Mouse (Mus musculus): ENCODE results near the gene Get4. TPM values are rescaled to one million over a fixed set of nuclear protein-coding genes. Genes with fewer than 3 reads are reported as not detected.

Get4 gene
- polyA plus RNA-seq, 1 experiment from 2014 or later: 159 TPM

GRCm38 (mm10) chr5:139291811-139292560, 39.9 kb downstream of the Get4 start:
- no peak overlapping the region for H3K27ac ChIP-seq (replicated peaks; ENCODE audit: low read depth, low read length)
- DNase-seq (ENCODE audit: low spot score) (no peak), ATAC-seq (ENCODE audit: insufficient number of reproducible peaks, low FRiP score, low TSS enrichment, low read depth) (no peak)
- no peak overlapping the region for H3K4me3 ChIP-seq (ENCODE audit: low read depth, low read length)
- 73% methylated on average over 6 of the region's 6 CpGs for WGBS
- no peaks in the 10 kb centered on the region for H3K4me1 ChIP-seq (ENCODE audit: control insufficient read depth, insufficient read depth, low read length)
- no peaks in the 10 kb centered on the region for H3K36me3 ChIP-seq (ENCODE audit: control insufficient read depth, insufficient read depth, low read length)
- H3K4me2 ChIP-seq (ENCODE audit: low read depth, severe bottlenecking): no peak overlapping the region
- H3K27me3 ChIP-seq (ENCODE audit: control insufficient read depth, insufficient read depth, low read length): no peaks in the 10 kb centered on the region
- H3K9me3 ChIP-seq (ENCODE audit: control insufficient read depth, low read length): no peaks in the 10 kb centered on the region
- H3K9ac ChIP-seq (ENCODE audit: low read length): no peak overlapping the region

- Histone ChIP-seq H3K27ac (replicated peaks; ENCODE audit: low read depth, low read length) (no peak overlapping the region), H3K27me3 (ENCODE audit: control insufficient read depth, insufficient read depth, low read length) (no peaks in the 10 kb centered on the region), H3K4me1 (ENCODE audit: control insufficient read depth, insufficient read depth, low read length) (no peaks in the 10 kb centered on the region), H3K36me3 (ENCODE audit: control insufficient read depth, insufficient read depth, low read length) (no peaks in the 10 kb centered on the region), H3K4me3 (ENCODE audit: low read depth, low read length) (no peak overlapping the region), H3K9ac (ENCODE audit: low read length) (no peak overlapping the region), H3K9me3 (ENCODE audit: control insufficient read depth, low read length) (no peaks in the 10 kb centered on the region), H3K4me2 (ENCODE audit: low read depth, severe bottlenecking) (no peak overlapping the region)
- DNase-seq (ENCODE audit: low spot score): no peak
- no peak for ATAC-seq (ENCODE audit: insufficient number of reproducible peaks, low FRiP score, low TSS enrichment, low read depth)
- WGBS: 80% methylated on average over 2 of the region's 2 CpGs
Observed at GRCm38 (mm10) chr5:139294089-139294488, 42.0 kb downstream of the Get4 start.

DNA sequence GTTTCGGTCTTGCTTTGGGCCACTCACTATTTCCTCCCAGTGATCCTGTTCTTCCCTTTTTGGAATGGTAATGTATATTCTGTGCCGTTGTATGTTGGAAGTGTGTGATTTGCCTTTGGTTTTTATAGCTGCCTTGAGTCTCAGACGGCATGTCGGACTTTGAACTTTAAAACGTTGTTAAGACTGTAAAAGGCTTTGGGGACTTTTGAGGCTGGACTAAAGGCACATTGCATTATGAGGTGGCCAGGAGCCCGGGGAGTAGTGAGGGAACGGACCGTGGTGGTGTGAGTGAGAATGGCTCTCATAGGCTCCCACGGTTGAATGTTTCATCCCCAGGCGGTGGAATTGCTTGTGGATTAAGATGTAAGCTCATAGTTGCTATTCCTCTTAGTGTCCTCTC, 45.0 kb downstream of the Get4 start:
- WGBS: 85% methylated on average over 10 of the region's 10 CpGs
- no peaks in the 10 kb centered on the region for H3K4me1 ChIP-seq (ENCODE audit: control insufficient read depth, insufficient read depth, low read length)
- H3K4me2 ChIP-seq (ENCODE audit: low read depth, severe bottlenecking): no peak overlapping the region
- H3K9me3 ChIP-seq (ENCODE audit: control insufficient read depth, low read length): no peaks in the 10 kb centered on the region
- ATAC-seq (ENCODE audit: insufficient number of reproducible peaks, low FRiP score, low TSS enrichment, low read depth) (no peak), DNase-seq (ENCODE audit: low spot score) (no peak)
- H3K9ac ChIP-seq (ENCODE audit: low read length): no peak overlapping the region
- no peaks in the 10 kb centered on the region for H3K27me3 ChIP-seq (ENCODE audit: control insufficient read depth, insufficient read depth, low read length)
- no peak overlapping the region for H3K4me3 ChIP-seq (ENCODE audit: low read depth, low read length)
- no peaks in the 10 kb centered on the region for H3K36me3 ChIP-seq (ENCODE audit: control insufficient read depth, insufficient read depth, low read length)
- no peak overlapping the region for H3K27ac ChIP-seq (replicated peaks; ENCODE audit: low read depth, low read length)

- WGBS: 88% methylated on average over 5 of the region's 5 CpGs
- Histone ChIP-seq H3K27me3 (ENCODE audit: control insufficient read depth, insufficient read depth, low read length) (no peaks in the 10 kb centered on the region), H3K4me3 (ENCODE audit: low read depth, low read length) (no peak overlapping the region), H3K36me3 (ENCODE audit: control insufficient read depth, insufficient read depth, low read length) (no peaks in the 10 kb centered on the region), H3K27ac (replicated peaks; ENCODE audit: low read depth, low read length) (no peak overlapping the region), H3K4me1 (ENCODE audit: control insufficient read depth, insufficient read depth, low read length) (no peaks in the 10 kb centered on the region), H3K9me3 (ENCODE audit: control insufficient read depth, low read length) (no peaks in the 10 kb centered on the region), H3K9ac (ENCODE audit: low read length) (no peak overlapping the region), H3K4me2 (ENCODE audit: low read depth, severe bottlenecking) (no peak overlapping the region)
- DNase-seq (ENCODE audit: low spot score): no peak
- ATAC-seq (ENCODE audit: insufficient number of reproducible peaks, low FRiP score, low TSS enrichment, low read depth): no peak
Observed at GRCm38 (mm10) chr5:139297745-139298144, 45.6 kb downstream of the Get4 start.

- no peaks in the 10 kb centered on the region for H3K27me3 ChIP-seq (ENCODE audit: control insufficient read depth, insufficient read depth, low read length)
- no peaks in the 10 kb centered on the region for H3K9me3 ChIP-seq (ENCODE audit: control insufficient read depth, low read length)
- H3K4me3 ChIP-seq (ENCODE audit: low read depth, low read length): no peak overlapping the region
- no peak overlapping the region for H3K4me2 ChIP-seq (ENCODE audit: low read depth, severe bottlenecking)
- no peak overlapping the region for H3K27ac ChIP-seq (replicated peaks; ENCODE audit: low read depth, low read length)
- no peak for DNase-seq (ENCODE audit: low spot score)
- no peaks in the 10 kb centered on the region for H3K4me1 ChIP-seq (ENCODE audit: control insufficient read depth, insufficient read depth, low read length)
- H3K9ac ChIP-seq (ENCODE audit: low read length): no peak overlapping the region
- WGBS: 86% methylated on average over 6 of the region's 6 CpGs
- H3K36me3 ChIP-seq (ENCODE audit: control insufficient read depth, insufficient read depth, low read length): no peaks in the 10 kb centered on the region
- ATAC-seq (ENCODE audit: insufficient number of reproducible peaks, low FRiP score, low TSS enrichment, low read depth): no peak
Observed at GRCm38 (mm10) chr5:139302101-139302500, 50.0 kb downstream of the Get4 start.

DNA sequence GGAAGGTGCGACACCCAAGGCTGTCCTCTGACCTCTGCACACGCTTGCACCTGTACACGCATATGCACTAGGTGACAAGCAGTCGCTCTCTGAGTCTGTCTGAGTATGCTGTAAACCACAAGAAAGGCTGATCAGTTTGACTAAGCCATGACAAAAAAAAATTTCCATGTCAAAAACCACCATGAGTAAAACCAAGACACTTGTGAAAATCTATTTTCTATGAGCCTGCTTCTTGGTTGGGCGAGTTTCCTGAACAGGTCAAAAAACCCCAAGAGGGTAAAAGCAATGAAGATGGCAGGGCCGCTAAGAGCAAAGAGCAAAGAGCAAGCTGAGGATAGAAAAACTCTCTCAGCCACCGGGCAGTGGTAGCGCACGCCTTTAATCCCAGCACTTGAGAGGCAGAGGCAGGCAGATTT, 51.5 kb downstream of the Get4 start:
- no peak overlapping the region for H3K4me3 ChIP-seq (ENCODE audit: low read depth, low read length)
- H3K9ac ChIP-seq (ENCODE audit: low read length): no peak overlapping the region
- H3K36me3 ChIP-seq (ENCODE audit: control insufficient read depth, insufficient read depth, low read length): no peaks in the 10 kb centered on the region; the same call in 1 of the 2 replicates
- H3K27ac ChIP-seq (replicated peaks; ENCODE audit: low read depth, low read length): no peak overlapping the region
- no peaks in the 10 kb centered on the region for H3K4me1 ChIP-seq (ENCODE audit: control insufficient read depth, insufficient read depth, low read length)
- no peak for DNase-seq (ENCODE audit: low spot score)
- WGBS: 91% methylated on average over 9 of the region's 9 CpGs
- H3K9me3 ChIP-seq (ENCODE audit: control insufficient read depth, low read length): no peaks in the 10 kb centered on the region
- H3K27me3 ChIP-seq (ENCODE audit: control insufficient read depth, insufficient read depth, low read length): no peaks in the 10 kb centered on the region
- H3K4me2 ChIP-seq (ENCODE audit: low read depth, severe bottlenecking): no peak overlapping the region
- ATAC-seq (ENCODE audit: insufficient number of reproducible peaks, low FRiP score, low TSS enrichment, low read depth): no peak

DNA sequence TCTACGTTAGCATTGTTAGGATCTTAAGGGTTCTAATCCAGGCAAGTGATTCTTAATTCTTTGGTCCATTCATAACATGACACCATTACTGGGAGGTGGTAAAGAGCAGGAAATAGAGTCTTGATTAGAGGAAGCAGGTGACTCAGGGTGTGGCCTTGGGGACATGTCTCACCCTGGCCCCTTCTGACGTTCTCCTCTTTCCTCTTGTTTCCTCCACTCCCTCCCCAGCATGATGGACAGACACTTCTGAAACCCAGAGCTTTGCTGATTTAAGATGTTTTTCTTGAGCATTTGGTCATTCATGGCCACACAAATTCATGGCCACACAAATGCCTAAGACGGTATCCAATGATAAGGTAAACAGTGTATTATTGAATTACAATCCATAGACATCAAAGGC, 57.8 kb downstream of the Get4 start:
- Histone ChIP-seq H3K36me3 (ENCODE audit: control insufficient read depth, insufficient read depth, low read length) (no peaks in the 10 kb centered on the region; the same call in 1 of the 2 replicates), H3K9ac (ENCODE audit: low read length) (no peak overlapping the region), H3K27me3 (ENCODE audit: control insufficient read depth, insufficient read depth, low read length) (no peaks in the 10 kb centered on the region), H3K9me3 (ENCODE audit: control insufficient read depth, low read length) (no peaks in the 10 kb centered on the region), H3K27ac (replicated peaks; ENCODE audit: low read depth, low read length) (no peak overlapping the region), H3K4me2 (ENCODE audit: low read depth, severe bottlenecking) (no peak overlapping the region), H3K4me3 (ENCODE audit: low read depth, low read length) (no peak overlapping the region), H3K4me1 (ENCODE audit: control insufficient read depth, insufficient read depth, low read length) (no peaks in the 10 kb centered on the region)
- WGBS: 80% methylated on average over 3 of the region's 3 CpGs
- DNase-seq (ENCODE audit: low spot score) (no peak), ATAC-seq (ENCODE audit: insufficient number of reproducible peaks, low FRiP score, low TSS enrichment, low read depth) (no peak)

DNA sequence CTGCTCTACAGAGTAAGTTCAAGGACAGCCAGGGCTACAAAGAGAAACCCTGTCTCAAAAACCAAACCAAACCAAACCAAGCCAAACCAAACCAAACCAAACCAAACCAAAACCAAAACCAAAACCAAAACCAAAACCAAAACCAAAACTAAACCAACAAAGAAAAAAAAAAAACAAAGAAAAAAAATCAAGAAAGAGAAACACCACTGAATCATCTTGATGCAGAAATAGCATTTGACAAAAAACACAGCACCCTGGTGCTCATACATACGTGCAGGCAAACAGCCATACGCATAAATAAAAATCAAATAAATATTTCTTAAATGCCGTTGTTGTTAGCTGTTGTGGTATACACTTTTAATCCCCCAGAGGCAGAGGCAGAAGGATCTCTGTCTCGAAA, 58.4 kb downstream of the Get4 start:
- H3K4me3 ChIP-seq (ENCODE audit: low read depth, low read length): no peak overlapping the region
- no peak for DNase-seq (ENCODE audit: low spot score)
- no peaks in the 10 kb centered on the region for H3K9me3 ChIP-seq (ENCODE audit: control insufficient read depth, low read length)
- ATAC-seq (ENCODE audit: insufficient number of reproducible peaks, low FRiP score, low TSS enrichment, low read depth): no peak
- no peak overlapping the region for H3K4me2 ChIP-seq (ENCODE audit: low read depth, severe bottlenecking)
- WGBS: 88% methylated on average over 4 of the region's 4 CpGs
- no peak overlapping the region for H3K27ac ChIP-seq (replicated peaks; ENCODE audit: low read depth, low read length)
- H3K9ac ChIP-seq (ENCODE audit: low read length): no peak overlapping the region
- no peaks in the 10 kb centered on the region for H3K27me3 ChIP-seq (ENCODE audit: control insufficient read depth, insufficient read depth, low read length)
- no peaks in the 10 kb centered on the region; the same call in 1 of the 2 replicates for H3K36me3 ChIP-seq (ENCODE audit: control insufficient read depth, insufficient read depth, low read length)
- H3K4me1 ChIP-seq (ENCODE audit: control insufficient read depth, insufficient read depth, low read length): no peaks in the 10 kb centered on the region

- no peak for DNase-seq (ENCODE audit: low spot score)
- Histone ChIP-seq H3K4me3 (ENCODE audit: low read depth, low read length) (no peak overlapping the region), H3K9me3 (ENCODE audit: control insufficient read depth, low read length) (no peaks in the 10 kb centered on the region), H3K9ac (ENCODE audit: low read length) (no peak overlapping the region), H3K4me1 (ENCODE audit: control insufficient read depth, insufficient read depth, low read length) (no peaks in the 10 kb centered on the region), H3K27me3 (ENCODE audit: control insufficient read depth, insufficient read depth, low read length) (no peaks in the 10 kb centered on the region), H3K4me2 (ENCODE audit: low read depth, severe bottlenecking) (no peak overlapping the region), H3K27ac (replicated peaks; ENCODE audit: low read depth, low read length) (no peak overlapping the region), H3K36me3 (ENCODE audit: control insufficient read depth, insufficient read depth, low read length) (no peaks in the 10 kb centered on the region; the same call in 1 of the 2 replicates)
- no peak for ATAC-seq (ENCODE audit: insufficient number of reproducible peaks, low FRiP score, low TSS enrichment, low read depth)
- WGBS: 90% methylated on average over 9 of the region's 9 CpGs
Observed at GRCm38 (mm10) chr5:139311822-139312221, 59.7 kb downstream of the Get4 start.
